Mouse (Mus musculus) kidney, embryonic 16.5 days (tissue): ENCODE measurements at regions not wholly inside any gene's neighbourhood (a gene's known extent, or its start where the extent isn't known, plus 50 kb on each side); places are given as distances from the start of the nearest gene placed in this dataset.

Experiments
- ATAC-seq: fragments of 200-750 bp; cut with Nextera tagmentation; 2 replicates; pipeline ENCODE4 v1.8.0; 2017; ENCODE audit warnings: moderate TSS enrichment; ENCODE audit not compliant: low FRiP score, low TSS enrichment
- H3K27ac ChIP-seq: fragments of 300-500 bp; sonication (generic); 2 replicates; pipeline ENCODE4 v1.5.1; 2014; ENCODE audit warnings: low read length
- H3K27me3 ChIP-seq: fragments of 300-500 bp; sonication (generic); 2 replicates; pipeline ENCODE4 v1.6.1; 2014; ENCODE audit warnings: low read length, control low read depth, mixed read lengths; ENCODE audit not compliant: insufficient read depth
- H3K36me3 ChIP-seq: fragments of 300-500 bp; sonication (generic); 2 replicates; pipeline ENCODE4 v1.6.1; 2014; ENCODE audit warnings: low read length, control low read depth, mixed read lengths; ENCODE audit not compliant: insufficient read depth
- H3K4me1 ChIP-seq: fragments of 300-500 bp; sonication (generic); 2 replicates; pipeline ENCODE4 v1.6.1; 2014; ENCODE audit warnings: low read length, control low read depth, mixed read lengths; ENCODE audit not compliant: insufficient read depth
- H3K4me2 ChIP-seq: fragments of 300-500 bp; sonication (generic); replicated peaks from 2 replicates; pipeline ENCODE4 v1.6.1; 2014; ENCODE audit warnings: low read depth, low read length
- H3K4me3 ChIP-seq: fragments of 300-500 bp; sonication (generic); 2 replicates; pipeline ENCODE4 v1.5.1; 2014; ENCODE audit warnings: mild to moderate bottlenecking, low read length
- H3K9ac ChIP-seq: fragments of 300-500 bp; sonication (generic); replicated peaks from 2 replicates; pipeline ENCODE4 v1.6.1; 2014; ENCODE audit warnings: low read length
- H3K9me3 ChIP-seq: fragments of 300-500 bp; sonication (generic); 2 replicates; pipeline ENCODE4 v1.6.1; 2016; ENCODE audit warnings: low read length, control low read depth
- WGBS: fragments of 180-500 bp; shearing (Covaris S2); extraction: QIAGEN DNeasy Blood & Tissue Kit; methylation state at CpG from one replicate; pipeline ENCODE4 v1.1.7; 2014; 5-methylcytosine and 5-hydroxymethylcytosine counted together

- H3K27ac ChIP-seq = no peak overlapping the region
- WGBS = 38% methylated on average over 7 of the region's 7 CpGs
- no peaks in the 10 kb centered on the region for H3K4me1 ChIP-seq
- H3K36me3 ChIP-seq = no peaks in the 10 kb centered on the region
- no peaks in the 10 kb centered on the region for H3K9me3 ChIP-seq
- H3K4me2 ChIP-seq = no peak overlapping the region
- ATAC-seq = no peak
- no peaks in the 10 kb centered on the region for H3K27me3 ChIP-seq
- H3K9ac ChIP-seq = no peak overlapping the region
- no peak overlapping the region for H3K4me3 ChIP-seq
These were observed 113.6 kb upstream of the Slc25a36 start for GRCm38 (mm10) chr9:97224549-97224948.

GRCm38 (mm10) chr9:97214806-97215205, 103.8 kb upstream of the Slc25a36 start:
- no peaks in the 10 kb centered on the region for H3K36me3 ChIP-seq
- H3K27me3 ChIP-seq = no peaks in the 10 kb centered on the region
- no peak overlapping the region for H3K4me3 ChIP-seq
- 20% methylated on average over 2 of the region's 2 CpGs for WGBS
- H3K4me2 ChIP-seq = no peak overlapping the region
- H3K27ac ChIP-seq = no peak overlapping the region
- H3K9ac ChIP-seq = no peak overlapping the region
- no peak for ATAC-seq
- H3K4me1 ChIP-seq = no peaks in the 10 kb centered on the region
- peaks cover 3% of the 10 kb centered on the region; the same call in 1 of the 2 replicates for H3K9me3 ChIP-seq

- H3K4me1 ChIP-seq = no peaks in the 10 kb centered on the region
- H3K9me3 ChIP-seq = no peaks in the 10 kb centered on the region
- H3K27me3 ChIP-seq = no peaks in the 10 kb centered on the region
- ATAC-seq = no peak
- no peak overlapping the region for H3K9ac ChIP-seq
- H3K4me3 ChIP-seq = no peak overlapping the region
- H3K36me3 ChIP-seq = no peaks in the 10 kb centered on the region
- no peak overlapping the region for H3K4me2 ChIP-seq
- 77% methylated on average over 14 of the region's 14 CpGs for WGBS
- no peak overlapping the region for H3K27ac ChIP-seq
These were observed 79.4 kb upstream of the Slc25a36 start for GRCm38 (mm10) chr9:97190321-97190860.

- ATAC-seq = no peak
- 66% methylated on average over 4 of the region's 4 CpGs for WGBS
- H3K36me3 ChIP-seq = no peaks in the 10 kb centered on the region
- H3K27ac ChIP-seq = no peak overlapping the region
- H3K4me2 ChIP-seq = no peak overlapping the region
- no peak overlapping the region for H3K9ac ChIP-seq
- H3K27me3 ChIP-seq = no peaks in the 10 kb centered on the region
- H3K4me1 ChIP-seq = no peaks in the 10 kb centered on the region
- H3K4me3 ChIP-seq = no peak overlapping the region
- no peaks in the 10 kb centered on the region for H3K9me3 ChIP-seq
These were observed 78.7 kb upstream of the Slc25a36 start for GRCm38 (mm10) chr9:97189646-97190045.

- WGBS = 79% methylated on average over 7 of the region's 7 CpGs
- Histone ChIP-seq H3K27ac (no peak overlapping the region), H3K9ac (no peak overlapping the region), H3K4me1 (no peaks in the 10 kb centered on the region), H3K27me3 (no peaks in the 10 kb centered on the region), H3K4me3 (no peak overlapping the region), H3K36me3 (no peaks in the 10 kb centered on the region), H3K4me2 (no peak overlapping the region), H3K9me3 (no peaks in the 10 kb centered on the region)
- no peak for ATAC-seq
These were observed 77.8 kb upstream of the Slc25a36 start for GRCm38 (mm10) chr9:97188616-97189330.

GRCm38 (mm10) chr9:97173230-97173951, 62.4 kb upstream of the Slc25a36 start:
- 86% methylated on average over 5 of the region's 5 CpGs for WGBS

GRCm38 (mm10) chr9:97172075-97172474, 61.1 kb upstream of the Slc25a36 start:
- no peak overlapping the region for H3K4me3 ChIP-seq
- no peaks in the 10 kb centered on the region for H3K4me1 ChIP-seq
- H3K27ac ChIP-seq = no peak overlapping the region
- H3K9ac ChIP-seq = no peak overlapping the region
- no peaks in the 10 kb centered on the region for H3K9me3 ChIP-seq
- no peak for ATAC-seq
- H3K4me2 ChIP-seq = no peak overlapping the region
- WGBS = 9% methylated on average over 3 of the region's 3 CpGs
- H3K27me3 ChIP-seq = no peaks in the 10 kb centered on the region
- no peaks in the 10 kb centered on the region for H3K36me3 ChIP-seq

More at GRCm38 (mm10) chr9:97173230-97173951, 62.4 kb upstream of the Slc25a36 start:
- no peak for ATAC-seq
- H3K4me1 ChIP-seq = no peaks in the 10 kb centered on the region
- H3K27me3 ChIP-seq = no peaks in the 10 kb centered on the region
- H3K27ac ChIP-seq = no peak overlapping the region
- no peak overlapping the region for H3K4me2 ChIP-seq
- no peak overlapping the region for H3K4me3 ChIP-seq
- no peaks in the 10 kb centered on the region for H3K9me3 ChIP-seq
- no peak overlapping the region for H3K9ac ChIP-seq
- H3K36me3 ChIP-seq = no peaks in the 10 kb centered on the region

GRCm38 (mm10) chr9:97171484-97171883, 60.5 kb upstream of the Slc25a36 start:
- 92% methylated on average over 4 of the region's 4 CpGs for WGBS
- no peaks in the 10 kb centered on the region for H3K4me1 ChIP-seq
- no peak overlapping the region for H3K9ac ChIP-seq
- no peaks in the 10 kb centered on the region for H3K27me3 ChIP-seq
- no peak overlapping the region for H3K27ac ChIP-seq
- H3K4me2 ChIP-seq = no peak overlapping the region
- H3K4me3 ChIP-seq = no peak overlapping the region
- H3K36me3 ChIP-seq = no peaks in the 10 kb centered on the region
- no peaks in the 10 kb centered on the region for H3K9me3 ChIP-seq
- ATAC-seq = no peak

GRCm38 (mm10) chr9:97170836-97171235, 59.9 kb upstream of the Slc25a36 start:
- Histone ChIP-seq H3K9me3 (no peaks in the 10 kb centered on the region), H3K4me1 (no peaks in the 10 kb centered on the region), H3K9ac (no peak overlapping the region), H3K4me3 (no peak overlapping the region), H3K4me2 (no peak overlapping the region), H3K27me3 (no peaks in the 10 kb centered on the region), H3K27ac (no peak overlapping the region), H3K36me3 (no peaks in the 10 kb centered on the region)
- no peak for ATAC-seq
- WGBS = 95% methylated on average over 1 of the region's 1 CpGs

- no peak overlapping the region for H3K4me2 ChIP-seq
- no peak overlapping the region for H3K27ac ChIP-seq
- H3K9me3 ChIP-seq = no peaks in the 10 kb centered on the region
- no peak for ATAC-seq
- H3K9ac ChIP-seq = no peak overlapping the region
- no peaks in the 10 kb centered on the region for H3K36me3 ChIP-seq
- no peaks in the 10 kb centered on the region for H3K27me3 ChIP-seq
- no peak overlapping the region for H3K4me3 ChIP-seq
- 38% methylated on average over 2 of the region's 2 CpGs for WGBS
- no peaks in the 10 kb centered on the region for H3K4me1 ChIP-seq
These were observed 51.5 kb upstream of the Slc25a36 start for GRCm38 (mm10) chr9:97162465-97162864.
